22 mouse cellular contexts compared by ENCODE assay signal in the genomic region with DNA sequence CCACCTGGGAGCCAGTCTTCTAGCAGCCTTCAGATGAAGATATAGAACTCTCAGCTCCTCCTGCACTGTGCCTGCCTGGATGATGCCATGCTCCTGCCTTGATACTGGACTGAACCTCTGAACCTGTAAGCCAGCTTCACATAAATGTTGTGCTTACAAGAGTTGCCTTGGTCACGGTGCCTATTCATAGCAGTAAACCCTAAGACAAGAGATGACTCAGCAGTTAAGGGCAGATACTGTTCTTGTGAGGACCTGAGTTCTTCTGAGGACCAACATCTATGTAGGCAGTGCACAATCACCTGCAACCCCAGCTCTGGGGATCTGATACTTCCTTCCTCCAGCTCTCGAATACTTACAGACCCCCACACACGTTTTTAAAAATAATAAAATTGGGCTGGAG. TPM values are rescaled to one million over a fixed set of nuclear protein-coding genes. Genes with fewer than 3 reads are reported as not detected.
"Had no signal": no experiment of that assay in that cellular context is flagged by ENCODE, and none has a peak within 500 bp of the region (broad histone marks: within the 10 kb centered on the region; RNA-seq: fewer than 3 reads in every experiment).

No protein-coding gene starts in this region.

- ATAC-seq: midbrain, embryonic 16.5 days had no signal

- H3K4me2 ChIP-seq: lung, embryonic 14.5 days; midbrain, embryonic 12.5 days; stomach, embryonic 15.5 days had no signal

- H3K36me3 ChIP-seq: midbrain, embryonic 10.5 days; neural tube, embryonic 15.5 days; stomach, embryonic 15.5 days had no signal

- DNase-seq: lung, adult 18-20 months; lung, embryonic 14.5 days; lung, postnatal 10 days; lung, postnatal 4 days; midbrain, embryonic 14.5 days; retina, postnatal 1 day; right cerebral cortex, adult 18-20 months; right cerebral cortex, postnatal 25 days; right cerebral cortex, postnatal 4 days; spleen, adult 18-20 months; thymus, adult 2 months; thymus, postnatal 25 days; thymus, postnatal 4 days had no signal

- H3K27me3 ChIP-seq: neural tube, embryonic 13.5 days; neural tube, embryonic 15.5 days had no signal

- H3K9ac ChIP-seq: lung, embryonic 14.5 days; midbrain, embryonic 12.5 days; neural tube, embryonic 13.5 days; neural tube, embryonic 15.5 days; stomach, embryonic 15.5 days had no signal

- H3K27ac ChIP-seq: midbrain, embryonic 10.5 days; midbrain, embryonic 12.5 days; neural tube, embryonic 13.5 days; neural tube, embryonic 15.5 days; stomach, embryonic 15.5 days; stomach, postnatal 0 days had no signal

- H3K4me3 ChIP-seq: midbrain, embryonic 10.5 days; midbrain, embryonic 12.5 days; myocyte; neural tube, embryonic 13.5 days; neural tube, embryonic 15.5 days; stomach, embryonic 15.5 days had no signal

- H3K9me3 ChIP-seq: midbrain, embryonic 12.5 days; neural tube, embryonic 13.5 days; neural tube, embryonic 15.5 days; stomach, embryonic 15.5 days had no signal

RNA-seq across cellular contexts. Expression of a gene that starts 2.9 kb away (rescaled TPM):
- total RNA-seq: megakaryocyte-erythroid progenitor cell, adult 5-6 weeks had no signal
